Mouse (Mus musculus): Measurements from ENCODE around the gene Sema6b. TPM values are rescaled to one million over a fixed set of nuclear protein-coding genes. Genes with fewer than 3 reads are reported as not detected.

Gene Sema6b
- total and polyA plus RNA-seq, 3 experiments, result 0.71 to 2.2 (median 1.3) TPM

GRCm38 (mm10) chr17:56125276-56125630, 14.9 kb downstream of the Sema6b start:
- Histone ChIP-seq H3K36me3 (replicated peaks in 1 of 2; ENCODE audit: control insufficient read depth in 1 of 2, insufficient read depth in 1 of 2, low read length in 1 of 2) (peaks cover 0 to 31% of the 10 kb centered on the region in 2 experiments), H3K4me1 (ENCODE audit: control insufficient read depth in 1 of 2, insufficient read depth in 2 of 2) (no peaks in the 10 kb centered on the region), H3K79me2 (replicated peaks; ENCODE audit: control insufficient read depth, extremely low read depth, insufficient read depth, poor library complexity, severe bottlenecking) (no peaks in the 10 kb centered on the region), H3K27me3 (replicated peaks) (peaks cover 16% of the 10 kb centered on the region), H3K9me3 (replicated peaks; ENCODE audit: low read length) (peaks cover 20% of the 10 kb centered on the region), H3K4me3 (replicated peaks in 1 of 3; ENCODE audit: low read depth in 2 of 3, low read length in 2 of 3, poor library complexity in 1 of 3) (no peak overlapping the region), H3K27ac (ENCODE audit: insufficient read depth, low read depth) (no peak overlapping the region), H3K4me2 (ENCODE audit: insufficient read depth, low read depth, poor library complexity, severe bottlenecking) (no peak overlapping the region), H3K9ac (ENCODE audit: insufficient read depth, low read depth) (no peak overlapping the region)
- in situ Hi-C loops (cut with MboI; ENCODE audit: low pct_ligation_motif_present, low pct_unique_long_range_greater_than_20kb, low sequenced_read_pairs) (loop anchor here (5.0 kb wide), 1 partner anchor 37 kb away; the partner anchor contains the start of gene Tnfaip8l1), dilution Hi-C loops (cut with MboI; ENCODE audit: extremely low pct_ligation_motif_present, extremely low pct_unique_long_range_greater_than_20kb, low sequenced_read_pairs) (no loop called here)
- no peak for DNase-seq (ENCODE audit: extremely low read depth)
- no peak for TF ChIP-seq USF1 (IDR thresholded peaks at IDR 0.05; ENCODE audit: low read depth, low read length)
- TF ChIP-seq USF2 (conservative IDR thresholded peaks at IDR 0.05; ENCODE audit: low read depth, low read length), result no peak
- TF ChIP-seq POLR2AphosphoS2 (IDR thresholded peaks at IDR 0.05; ENCODE audit: low read depth, low read length), result no peak
- TF ChIP-seq RCOR1 (conservative IDR thresholded peaks at IDR 0.05; ENCODE audit: low read depth, low read length), result no peak
- no peak for TF ChIP-seq SIN3A (IDR thresholded peaks at IDR 0.05; ENCODE audit: low read length)
- TF ChIP-seq IRF4 (IDR thresholded peaks at IDR 0.05; ENCODE audit: low read depth, low read length), result no peak
- no peak for TF ChIP-seq MAX (IDR thresholded peaks at IDR 0.05; ENCODE audit: low read length)
- no peak for TF ChIP-seq EP300 (IDR thresholded peaks at IDR 0.05; ENCODE audit: low read length)
- no peak for TF ChIP-seq JUND (conservative IDR thresholded peaks at IDR 0.05; ENCODE audit: low read depth, low read length)

DNA sequence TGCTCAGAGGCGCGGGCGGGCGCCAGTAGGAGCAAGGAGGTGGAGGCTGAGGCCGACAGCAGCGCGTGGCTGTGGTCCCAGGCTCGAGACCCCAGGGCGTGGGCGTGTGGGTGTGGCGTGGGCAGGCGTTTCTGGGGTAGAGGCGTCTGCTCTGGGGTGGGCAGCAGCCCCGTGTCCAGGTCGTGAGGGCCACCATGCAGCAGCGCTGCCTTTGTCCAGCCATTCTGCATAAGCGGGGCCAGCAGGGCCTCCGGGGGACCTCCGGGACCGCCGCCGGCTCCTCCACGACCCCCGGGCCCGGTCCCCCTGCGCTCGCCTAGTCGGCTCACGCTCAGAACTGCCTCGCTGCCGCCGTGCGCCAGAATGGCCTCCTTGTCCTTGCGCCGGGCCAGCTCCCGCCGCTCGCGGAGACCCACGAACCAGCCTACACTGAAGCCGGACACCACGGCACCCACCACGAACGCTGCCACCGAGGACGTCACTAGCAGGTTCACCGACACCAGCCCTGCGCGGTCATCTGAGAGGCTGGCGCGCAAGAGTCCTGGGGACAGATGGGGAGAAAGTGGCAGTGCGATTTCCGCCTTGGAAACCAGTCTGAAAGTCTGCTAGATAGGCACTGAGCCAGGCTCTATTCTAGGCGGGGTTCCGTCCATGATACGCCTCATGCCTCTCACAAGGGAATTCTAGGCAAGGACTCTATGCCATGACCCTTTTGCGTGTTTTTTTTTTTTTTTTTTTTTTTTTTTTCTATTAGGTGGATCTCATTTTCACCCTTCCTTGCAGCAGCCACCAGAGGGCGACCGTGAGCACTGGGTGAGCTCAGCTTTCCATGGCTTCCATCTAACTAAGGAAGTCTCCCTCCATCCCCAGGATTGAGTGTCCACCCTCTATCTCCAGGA, 15.5 kb downstream of the Sema6b start:
- peak; percentile 97 for TF ChIP-seq ZNF384 (IDR thresholded peaks at IDR 0.05; ENCODE audit: low read depth, low read length)
- peak; percentile 72 to 93 for TF ChIP-seq CTCF (conservative IDR thresholded peaks at IDR 0.05 in 1 of 2, IDR thresholded peaks at IDR 0.05 in 1 of 2; ENCODE audit: low read depth in 2 of 2, low read length in 2 of 2)
- TF ChIP-seq SMC3 (IDR thresholded peaks at IDR 0.05; ENCODE audit: low read depth, low read length), result peak; percentile 48
- no peak for TF ChIP-seq ELF1 (IDR thresholded peaks at IDR 0.05; ENCODE audit: low read depth, low read length)
- no peak for TF ChIP-seq USF1 (IDR thresholded peaks at IDR 0.05; ENCODE audit: low read depth, low read length)
- no peak for TF ChIP-seq TCF12 (IDR thresholded peaks at IDR 0.05; ENCODE audit: low read depth, low read length)
- TF ChIP-seq RAD21 (IDR thresholded peaks at IDR 0.05; ENCODE audit: low read depth, low read length), result peak; percentile 25
- no peaks in the 10 kb centered on the region for H3K4me1 ChIP-seq (ENCODE audit: control insufficient read depth in 1 of 2, insufficient read depth in 2 of 2)
- in situ Hi-C loops (cut with MboI; ENCODE audit: low pct_ligation_motif_present, low pct_unique_long_range_greater_than_20kb, low sequenced_read_pairs) (loop anchor here (5.0 kb wide), 1 partner anchor 38 kb away; the partner anchor contains the start of gene Tnfaip8l1), dilution Hi-C loops (cut with MboI; ENCODE audit: extremely low pct_ligation_motif_present, extremely low pct_unique_long_range_greater_than_20kb, low sequenced_read_pairs) (no loop called here)
- H3K79me2 ChIP-seq (replicated peaks; ENCODE audit: control insufficient read depth, extremely low read depth, insufficient read depth, poor library complexity, severe bottlenecking), result no peaks in the 10 kb centered on the region
- peaks cover 20% of the 10 kb centered on the region for H3K9me3 ChIP-seq (replicated peaks; ENCODE audit: low read length)
- no peak overlapping the region for H3K9ac ChIP-seq (ENCODE audit: insufficient read depth, low read depth)
- H3K36me3 ChIP-seq (replicated peaks in 1 of 2; ENCODE audit: control insufficient read depth in 1 of 2, insufficient read depth in 1 of 2, low read length in 1 of 2), result peaks cover 0 to 29% of the 10 kb centered on the region in 2 experiments
- no peak overlapping the region for H3K4me3 ChIP-seq (replicated peaks in 1 of 3; ENCODE audit: low read depth in 2 of 3, low read length in 2 of 3, poor library complexity in 1 of 3)
- H3K27ac ChIP-seq (ENCODE audit: insufficient read depth, low read depth), result no peak overlapping the region
- H3K4me2 ChIP-seq (ENCODE audit: insufficient read depth, low read depth, poor library complexity, severe bottlenecking), result no peak overlapping the region
- peak; percentile 51 for DNase-seq (ENCODE audit: extremely low read depth)
- H3K27me3 ChIP-seq (replicated peaks), result peaks cover 19% of the 10 kb centered on the region
